Mouse (Mus musculus) limb, embryonic 10.5 days (tissue): ENCODE measurements at regions not wholly inside any gene's neighbourhood (a gene's known extent, or its start where the extent isn't known, plus 50 kb on each side); places are given as distances from the start of the nearest gene placed in this dataset.
A peak's percentile ranks its signal among the peaks of the same experiment; 100 is the strongest.

Experiments used
- DNase-seq: peaks from one replicate; pipeline ENCODE4 v3.0.0-alpha.2; 2017; ENCODE audit warnings: low spot score
- H3K27ac ChIP-seq: fragments of 300-500 bp; sonication (generic); 2 replicates; pipeline ENCODE4 v1.5.1; 2016; ENCODE audit warnings: mild to moderate bottlenecking
- H3K27me3 ChIP-seq: fragments of 300-500 bp; sonication (generic); 2 replicates; pipeline ENCODE4 v1.6.1; 2016; ENCODE audit warnings: low read depth, mild to moderate bottlenecking; ENCODE audit not compliant: poor library complexity, severe bottlenecking
- H3K36me3 ChIP-seq: fragments of 300-500 bp; sonication (generic); 2 replicates; pipeline ENCODE4 v1.6.1; 2016; ENCODE audit warnings: mild to moderate bottlenecking, moderate library complexity
- H3K4me1 ChIP-seq: fragments of 300-500 bp; sonication (generic); 2 replicates; pipeline ENCODE4 v1.6.1; 2016
- H3K4me3 ChIP-seq: fragments of 300-500 bp; sonication (generic); 2 replicates; pipeline ENCODE4 v1.5.1; 2016; ENCODE audit warnings: mild to moderate bottlenecking, moderate library complexity
- H3K9me3 ChIP-seq: fragments of 300-500 bp; sonication (generic); replicated peaks from 2 replicates; pipeline ENCODE4 v1.6.1; 2016; ENCODE audit warnings: mild to moderate bottlenecking
- WGBS: fragments of 180-500 bp; shearing (Covaris S2); methylation state at CpG from one replicate; pipeline ENCODE4 v1.1.7; 2016; 5-methylcytosine and 5-hydroxymethylcytosine counted together

- no peaks in the 10 kb centered on the region for H3K9me3 ChIP-seq
- peaks cover 5% of the 10 kb centered on the region for H3K4me1 ChIP-seq
- WGBS = 60% methylated on average over 3 of the region's 3 CpGs
- H3K4me3 ChIP-seq = no peak overlapping the region
- H3K27ac ChIP-seq = no peak overlapping the region
- DNase-seq = no peak
- H3K36me3 ChIP-seq = no peaks in the 10 kb centered on the region
- H3K27me3 ChIP-seq = no peaks in the 10 kb centered on the region
Observed at GRCm38 (mm10) chr14:105490158-105490557, 231.8 kb downstream of the Ndfip2 start.

- Histone ChIP-seq H3K36me3 (no peaks in the 10 kb centered on the region), H3K9me3 (no peaks in the 10 kb centered on the region), H3K4me3 (peak overlapping the region; percentile 47), H3K4me1 (peaks cover 26% of the 10 kb centered on the region), H3K27me3 (0 out of 2 replicates have a peak, but pooled peaks cover 7% of the 10 kb centered on the region), H3K27ac (peak overlapping the region; percentile 85)
- peak; percentile 75 for DNase-seq
- 13% methylated on average over 21 of the region's 21 CpGs for WGBS
Observed at GRCm38 (mm10) chr14:105483352-105484083, 225.1 kb downstream of the Ndfip2 start.

GRCm38 (mm10) chr14:105482644-105483351 lies 224.4 kb downstream of the Ndfip2 start:
- Histone ChIP-seq H3K9me3 (no peaks in the 10 kb centered on the region), H3K27me3 (0 out of 2 replicates have a peak, but pooled peaks cover 7% of the 10 kb centered on the region), H3K27ac (peak overlapping the region; percentile 85), H3K36me3 (no peaks in the 10 kb centered on the region), H3K4me1 (peaks cover 26% of the 10 kb centered on the region), H3K4me3 (peak overlapping the region; percentile 47)
- WGBS = 6% methylated on average over 16 of the region's 16 CpGs
- peak; percentile 60 for DNase-seq

- Histone ChIP-seq H3K27ac (0 out of 2 replicates have a peak overlapping the region, but pooled peaks have one; percentile 10), H3K4me3 (no peak overlapping the region), H3K9me3 (no peaks in the 10 kb centered on the region), H3K4me1 (peaks cover 26% of the 10 kb centered on the region), H3K27me3 (0 out of 2 replicates have a peak, but pooled peaks cover 7% of the 10 kb centered on the region), H3K36me3 (no peaks in the 10 kb centered on the region)
- no peak for DNase-seq
- 53% methylated on average over 9 of the region's 9 CpGs for WGBS
Observed at GRCm38 (mm10) chr14:105480048-105480447, 221.7 kb downstream of the Ndfip2 start.

- H3K36me3 ChIP-seq = no peaks in the 10 kb centered on the region
- H3K9me3 ChIP-seq = no peaks in the 10 kb centered on the region
- no peak for DNase-seq
- H3K27ac ChIP-seq = no peak overlapping the region
- H3K4me1 ChIP-seq = peaks cover 3% of the 10 kb centered on the region; the same call in 1 of the 2 replicates
- H3K27me3 ChIP-seq = 0 out of 2 replicates have a peak, but pooled peaks cover 3% of the 10 kb centered on the region
- H3K4me3 ChIP-seq = no peak overlapping the region
Observed at GRCm38 (mm10) chr14:105474991-105475553, 216.7 kb downstream of the Ndfip2 start.

- 82% methylated on average over 3 of the region's 3 CpGs for WGBS
- no peak for DNase-seq
Observed at GRCm38 (mm10) chr14:105448919-105449458, 190.6 kb downstream of the Ndfip2 start.

GRCm38 (mm10) chr14:105447088-105447487 lies 188.7 kb downstream of the Ndfip2 start:
- peak; percentile 37 for DNase-seq
- peaks cover 6% of the 10 kb centered on the region for H3K4me1 ChIP-seq
- 55% methylated on average over 5 of the region's 5 CpGs for WGBS
- H3K36me3 ChIP-seq = no peaks in the 10 kb centered on the region
- H3K4me3 ChIP-seq = no peak overlapping the region
- no peaks in the 10 kb centered on the region for H3K27me3 ChIP-seq
- H3K9me3 ChIP-seq = no peaks in the 10 kb centered on the region
- H3K27ac ChIP-seq = no peak overlapping the region

More at GRCm38 (mm10) chr14:105448919-105449458, 190.6 kb downstream of the Ndfip2 start:
- Histone ChIP-seq H3K4me3 (no peak overlapping the region), H3K4me1 (peaks cover 6% of the 10 kb centered on the region), H3K9me3 (no peaks in the 10 kb centered on the region), H3K27me3 (no peaks in the 10 kb centered on the region), H3K27ac (no peak overlapping the region), H3K36me3 (no peaks in the 10 kb centered on the region)

- WGBS = 92% methylated on average over 6 of the region's 6 CpGs
- Histone ChIP-seq H3K36me3 (no peaks in the 10 kb centered on the region), H3K4me3 (no peak overlapping the region), H3K27ac (no peak overlapping the region), H3K9me3 (no peaks in the 10 kb centered on the region), H3K4me1 (peaks cover 15% of the 10 kb centered on the region), H3K27me3 (no peaks in the 10 kb centered on the region)
- no peak for DNase-seq
Observed at GRCm38 (mm10) chr14:105435343-105435742, 177.0 kb downstream of the Ndfip2 start.

- 95% methylated on average over 2 of the region's 2 CpGs for WGBS
- H3K27ac ChIP-seq = no peak overlapping the region
- H3K4me3 ChIP-seq = no peak overlapping the region
- H3K36me3 ChIP-seq = no peaks in the 10 kb centered on the region
- no peaks in the 10 kb centered on the region for H3K27me3 ChIP-seq
- no peak for DNase-seq
- H3K4me1 ChIP-seq = peaks cover 12% of the 10 kb centered on the region
- no peaks in the 10 kb centered on the region for H3K9me3 ChIP-seq
Observed at GRCm38 (mm10) chr14:105433456-105433855, 175.1 kb downstream of the Ndfip2 start.

GRCm38 (mm10) chr14:105432670-105433069 lies 174.3 kb downstream of the Ndfip2 start:
- Histone ChIP-seq H3K36me3 (no peaks in the 10 kb centered on the region), H3K27me3 (no peaks in the 10 kb centered on the region), H3K9me3 (no peaks in the 10 kb centered on the region), H3K27ac (no peak overlapping the region; the same call in 1 of the 2 replicates), H3K4me1 (peaks cover 14% of the 10 kb centered on the region), H3K4me3 (no peak overlapping the region)
- DNase-seq = peak; percentile 42
- WGBS = 0% methylated on average over 4 of the region's 4 CpGs

GRCm38 (mm10) chr14:105431584-105431983 lies 173.2 kb downstream of the Ndfip2 start:
- H3K4me3 ChIP-seq = no peak overlapping the region
- H3K36me3 ChIP-seq = no peaks in the 10 kb centered on the region
- peaks cover 21% of the 10 kb centered on the region for H3K4me1 ChIP-seq
- no peaks in the 10 kb centered on the region for H3K9me3 ChIP-seq
- no peak overlapping the region for H3K27ac ChIP-seq
- WGBS = 93% methylated on average over 4 of the region's 4 CpGs
- no peaks in the 10 kb centered on the region for H3K27me3 ChIP-seq
- no peak for DNase-seq

GRCm38 (mm10) chr14:105429664-105430257 lies 171.4 kb downstream of the Ndfip2 start:
- no peaks in the 10 kb centered on the region for H3K36me3 ChIP-seq
- no peaks in the 10 kb centered on the region for H3K9me3 ChIP-seq
- H3K27me3 ChIP-seq = no peaks in the 10 kb centered on the region
- WGBS = 77% methylated on average over 5 of the region's 5 CpGs
- DNase-seq = no peak
- no peak overlapping the region for H3K4me3 ChIP-seq
- no peak overlapping the region for H3K27ac ChIP-seq
- peaks cover 24% of the 10 kb centered on the region for H3K4me1 ChIP-seq
